Mouse (Mus musculus): ENCODE measurements at regions not wholly inside any gene's neighbourhood (a gene's known extent, or its start where the extent isn't known, plus 50 kb on each side); places are given as distances from the start of the nearest gene placed in this dataset.

DNA sequence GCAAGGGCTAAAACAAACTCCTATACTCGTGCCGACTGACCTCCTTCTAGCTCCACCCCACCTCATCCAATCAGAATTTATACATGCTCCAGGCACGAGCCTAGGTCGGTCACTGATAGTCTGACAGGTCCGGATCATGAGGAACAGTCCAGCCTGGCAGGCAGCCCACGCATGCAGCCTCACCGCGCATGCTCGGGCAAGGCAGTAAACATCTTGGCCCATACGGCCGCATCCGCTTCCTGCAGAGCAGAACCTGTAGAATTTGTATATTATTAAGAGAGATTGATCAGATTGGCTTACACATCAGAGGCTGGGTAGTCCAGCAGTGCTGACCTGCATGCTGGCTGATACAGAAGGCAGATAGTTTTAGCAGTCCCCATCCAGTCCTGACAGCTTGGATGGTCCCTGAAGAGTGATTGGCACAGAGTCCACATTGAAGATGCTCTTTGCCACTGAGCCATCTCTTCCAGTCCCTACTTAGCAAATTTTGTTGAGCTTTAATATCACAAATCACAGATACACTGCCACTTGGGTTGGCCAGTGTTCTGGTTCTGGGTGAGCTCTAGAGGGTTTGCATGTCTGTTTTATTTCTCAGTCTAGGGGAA lies 78.2 kb upstream of the Tmem150c start:
- TF ChIP-seq CTCF (IDR thresholded peaks at IDR 0.05; ENCODE audit: borderline replicate concordance, insufficient read depth, low read length) (no peak), POLR2A (IDR thresholded peaks at IDR 0.05; ENCODE audit: low read depth, low read length) (no peak)

All from embryonic fibroblast, embryonic 13.5 days (primary cell).